Mouse (Mus musculus): ENCODE measurements around the gene Zmiz2. TPM values are rescaled to one million over a fixed set of nuclear protein-coding genes. Genes with fewer than 3 reads are reported as not detected.
"Not testable (repeated sequence)": the region's sequence is repeated elsewhere in the genome, so short reads cannot be mapped to it uniquely, and the experiment has no call there.

The Zmiz2 gene
- total RNA-seq, 2 experiments from 2014 or later, result 152 to 170 TPM

DNA sequence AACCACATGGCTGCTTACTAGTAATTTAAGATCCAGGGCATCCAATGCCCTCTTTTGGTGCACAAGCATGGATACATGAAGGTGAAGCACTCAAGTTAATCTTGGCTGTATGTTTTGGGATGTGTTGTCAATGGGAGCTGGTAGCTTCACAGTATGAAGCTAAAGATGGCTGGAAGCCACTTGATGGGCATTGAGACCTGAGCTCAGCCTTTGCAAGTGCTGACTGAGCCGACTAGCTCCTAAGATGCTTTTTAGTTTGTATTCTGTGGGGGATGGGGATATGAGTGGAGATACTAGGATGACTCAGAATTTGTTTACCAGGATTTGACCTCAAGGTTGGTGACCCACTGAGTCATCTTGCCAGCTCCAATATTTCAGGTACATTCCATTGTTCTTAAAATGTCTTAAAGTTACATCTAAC lies 31.4 kb downstream of the Zmiz2 start:
- DNase-seq, result no peak

DNA sequence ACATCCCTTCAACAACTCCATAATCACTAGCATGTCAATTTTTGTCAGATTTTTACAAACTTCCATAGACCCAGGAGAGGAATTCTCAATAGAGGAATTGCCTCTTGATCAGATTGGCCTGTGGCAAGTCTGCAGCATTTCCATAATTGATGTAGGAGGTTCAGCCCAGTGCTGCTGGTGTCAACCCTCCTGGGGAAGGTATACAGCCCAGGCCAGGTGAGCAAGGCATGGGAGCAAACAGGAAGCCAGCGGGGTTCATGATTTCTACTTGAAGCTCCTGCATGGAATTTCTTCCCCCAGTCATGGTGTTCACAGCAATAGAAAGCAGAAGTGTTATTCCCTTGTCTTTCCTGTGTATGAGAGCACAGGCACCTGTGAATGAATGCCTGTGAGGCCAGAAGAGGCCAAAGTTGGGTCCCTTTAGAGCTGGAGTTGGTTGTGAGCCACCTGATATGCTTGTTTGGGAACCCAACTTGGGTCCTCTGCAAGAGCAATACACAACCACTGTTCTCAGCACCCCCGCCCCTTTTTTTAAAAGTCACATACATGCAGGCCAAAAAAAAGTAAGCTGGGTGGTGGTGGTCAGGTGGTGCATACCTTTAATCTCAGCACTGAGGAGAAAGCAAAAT lies 32.0 kb downstream of the Zmiz2 start:
- no peak for DNase-seq

GRCm38 (mm10) chr11:6430186-6430585 lies 41.3 kb downstream of the Zmiz2 start:
- DNase-seq, result no peak

GRCm38 (mm10) chr11:6436442-6436841 lies 47.6 kb downstream of the Zmiz2 start:
- peak in 1 of 2 experiments; percentile 20 for DNase-seq

DNA sequence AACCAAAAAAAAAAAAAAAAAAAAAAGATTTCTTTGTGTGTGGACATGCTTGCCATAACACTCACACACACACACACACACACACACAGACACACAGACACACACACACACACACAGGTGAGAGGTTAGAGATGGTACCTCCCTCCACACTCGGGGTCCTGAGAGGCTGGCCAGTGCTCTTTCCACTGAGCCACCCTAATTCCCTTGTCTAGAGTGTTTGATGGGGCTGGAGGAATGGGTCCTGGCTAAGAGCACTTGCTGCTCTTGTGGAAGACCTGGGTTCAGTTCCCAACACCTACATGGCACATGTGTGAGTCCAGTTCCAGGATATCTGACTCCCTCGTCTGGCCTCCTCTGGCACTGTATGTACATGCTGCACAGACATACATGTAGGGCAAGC lies 48.8 kb downstream of the Zmiz2 start:
- no peak for DNase-seq

- no peak for DNase-seq
Observed at GRCm38 (mm10) chr11:6440171-6440570, 51.3 kb downstream of the Zmiz2 start.

DNA sequence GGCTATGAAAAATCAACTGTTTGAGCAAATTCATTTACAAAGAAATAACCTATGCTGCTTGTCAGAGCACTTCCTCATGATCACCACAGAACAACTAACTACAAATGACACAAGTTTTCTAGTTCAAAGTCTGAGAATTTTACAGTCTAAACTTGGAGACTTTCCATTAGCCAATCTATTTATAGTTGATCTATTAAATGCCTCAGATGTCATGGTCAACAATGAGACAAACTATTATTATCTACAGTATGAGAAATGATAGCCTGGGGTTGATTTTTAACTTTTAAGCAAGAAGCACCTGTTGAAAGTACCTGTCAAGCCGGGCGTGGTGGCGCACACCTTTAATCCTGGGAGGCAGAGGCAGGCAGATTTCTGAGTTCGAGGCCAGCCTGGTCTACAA lies 53.7 kb downstream of the Zmiz2 start:
- no peak for DNase-seq

DNA sequence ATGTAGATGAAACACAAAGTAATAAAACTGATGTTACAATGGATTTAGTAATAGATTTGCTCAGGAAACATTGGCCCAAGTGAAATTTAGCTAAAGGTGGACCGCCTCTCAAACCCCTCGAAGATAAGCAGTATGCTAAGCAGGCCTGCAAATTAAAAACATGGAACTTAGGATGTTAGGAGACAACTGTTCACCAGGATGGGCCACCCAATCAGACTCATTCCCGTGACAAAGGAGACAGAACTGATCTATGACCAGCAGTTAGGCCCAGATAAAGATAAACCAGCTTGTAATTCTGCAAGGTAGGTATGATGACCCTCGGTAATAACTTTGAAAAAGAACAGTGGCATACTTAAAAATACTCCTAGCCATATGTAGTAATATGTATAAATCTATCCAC lies 54.2 kb downstream of the Zmiz2 start:
- DNase-seq, result no peak

DNA sequence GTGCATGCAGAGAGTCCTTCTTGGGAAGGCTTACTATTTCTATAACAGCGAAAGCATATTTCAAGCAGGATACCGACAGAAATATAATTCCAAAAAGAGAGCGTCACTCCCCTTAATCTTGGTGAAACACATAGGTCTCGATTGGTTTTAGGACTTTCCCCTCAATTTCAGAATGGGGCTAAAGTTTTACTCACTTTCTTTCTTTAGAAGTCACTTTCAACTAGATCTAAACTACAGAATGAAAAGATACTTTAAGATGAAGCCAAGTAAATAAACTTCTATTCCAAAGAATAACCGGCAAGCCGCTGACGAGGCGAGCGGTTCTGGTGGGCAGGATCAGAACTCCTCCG lies 54.8 kb downstream of the Zmiz2 start:
- DNase-seq, result no peak

GRCm38 (mm10) chr11:6444077-6444853 lies 55.4 kb downstream of the Zmiz2 start, which contains the start of gene H2afv:
H2afv (minus strand) TSS chr11:6444443.
- DNase-seq, result peak; percentile 99

- no peak for DNase-seq
Observed at GRCm38 (mm10) chr11:6445441-6445840, 56.6 kb downstream of the Zmiz2 start.

GRCm38 (mm10) chr11:6445951-6446350 lies 57.1 kb downstream of the Zmiz2 start:
- no peak for DNase-seq

GRCm38 (mm10) chr11:6447493-6447892 lies 58.6 kb downstream of the Zmiz2 start:
- DNase-seq, result no peak

- not testable (repeated sequence) for DNase-seq
Observed at GRCm38 (mm10) chr11:6448155-6448554, 59.3 kb downstream of the Zmiz2 start.

Small RNAs within 50 kb of the gene (microRNA-seq; reads per million reads assigned to microRNA genes)
- 1.5 to 1.9 reads per million in 2 experiments for gene Mir7651

Other genes with a start within 250 kb of the Zmiz2 start
- gene A730071L15Rik, start 189.0 kb upstream of the Zmiz2 start, total RNA-seq (2021), result under 1 TPM in 1 of 2 experiments, not detected in 1; 0.50 TPM
- 100 to 1,000 TPM; 108 to 114 TPM for gene Nudcd3, start 188.7 kb upstream of the Zmiz2 start, total RNA-seq (2021)
- gene Npc1l1, start 158.9 kb upstream of the Zmiz2 start, total RNA-seq (2021), result under 1 TPM; 0.28 to 0.30 TPM
- gene Ddx56, start 121.3 kb upstream of the Zmiz2 start, total RNA-seq (2021), result 10 to 100 TPM; 43.1 to 44.5 TPM
- 100 to 1,000 TPM; 107 TPM for gene Tmed4, start 114.2 kb upstream of the Zmiz2 start, total RNA-seq (2021)
- 100 to 1,000 TPM; 218 to 220 TPM for gene Ogdh, start 97.4 kb upstream of the Zmiz2 start, total RNA-seq (2021)
- gene Ppia, start 26.4 kb downstream of the Zmiz2 start, total RNA-seq (2021), result 1,000 to 10,000 TPM; 1,662 to 1,810 TPM
- gene H2afv, start 55.4 kb downstream of the Zmiz2 start, total RNA-seq (2021), result 10 to 100 TPM; 41.8 to 42.6 TPM
- 100 to 1,000 TPM; 255 to 257 TPM for gene Purb, start 86.8 kb downstream of the Zmiz2 start, total RNA-seq (2021)
- gene Myo1g, start 131.9 kb downstream of the Zmiz2 start, total RNA-seq (2021), result 1 to 10 TPM in 1 of 2 experiments, under 1 TPM in 1; 0.45 to 1.1 TPM
- gene Ccm2, start 157.8 kb downstream of the Zmiz2 start, total RNA-seq (2021), result 10 to 100 TPM; 52.1 to 53.4 TPM
- 10 to 100 TPM; 39.0 to 48.5 TPM for gene Nacad, start 217.0 kb downstream of the Zmiz2 start, total RNA-seq (2021)
- gene Tbrg4, start 237.0 kb downstream of the Zmiz2 start, total RNA-seq (2021), result 10 to 100 TPM; 40.4 to 47.9 TPM
- not detected for gene Wap, start 249.6 kb downstream of the Zmiz2 start, total RNA-seq (2021)